Comparison of ENCODE assay signal across 1 mouse cellular context in genomic region chr8:125670906-125671305, GRCm38 (mm10).
TF ChIP-seq lines count a peak whose summit lies in the region.

No protein-coding gene starts in this region.

TF ChIP-seq in CH12.LX, 34 proteins besides CTCF, POLR2A, EP300 and RAD21 (continued from another document):
- no peak for TF ChIP-seq E2F4 (IDR thresholded peaks at IDR 0.05; ENCODE audit: insufficient replicate concordance, low read depth, low read length)
- TF ChIP-seq ZKSCAN1 (IDR thresholded peaks at IDR 0.05; ENCODE audit: borderline replicate concordance, low read depth, low read length): no peak
- no peak for TF ChIP-seq NRF1 (IDR thresholded peaks at IDR 0.05; ENCODE audit: low read depth, low read length)
- no peak for TF ChIP-seq SMC3 (IDR thresholded peaks at IDR 0.05; ENCODE audit: low read depth, low read length)
- TF ChIP-seq SIN3A (IDR thresholded peaks at IDR 0.05; ENCODE audit: low read length): no peak
- no peak for TF ChIP-seq JUND (conservative IDR thresholded peaks at IDR 0.05; ENCODE audit: low read depth, low read length)
